ENCODE assay signal across 9 mouse cellular contexts in genomic region chr16:5431111-5431510, GRCm38 (mm10).
DNase-seq lines count a peak whose midpoint lies in the region; ATAC-seq lines count a peak whose summit lies in the region.
"Had no signal": no experiment of that assay in that cellular context is flagged by ENCODE, and none has a peak within 500 bp of the region (broad histone marks: within the 10 kb centered on the region; RNA-seq: fewer than 3 reads in every experiment).

No protein-coding gene starts in this region.

- peaks cover 36% of the 10 kb centered on the region for H3K4me1 ChIP-seq in heart, embryonic 15.5 days (replicated peaks)
- H3K4me1 ChIP-seq in limb, embryonic 10.5 days, result no peaks in the 10 kb centered on the region
- H3K4me1 ChIP-seq in hindbrain, embryonic 14.5 days (replicated peaks; ENCODE audit: control insufficient read depth, insufficient read depth, low read length), result no peaks in the 10 kb centered on the region
- H3K4me1 ChIP-seq: hindbrain, embryonic 13.5 days had no signal

- WGBS in heart, embryonic 15.5 days, result 30% methylated on average over 3 of the region's 3 CpGs
- 69% methylated on average over 3 of the region's 3 CpGs for WGBS in limb, embryonic 10.5 days
- WGBS in hindbrain, embryonic 14.5 days, result 89% methylated on average over 3 of the region's 3 CpGs

- H3K4me3 ChIP-seq in heart, embryonic 15.5 days, result peak overlapping the region; percentile 37
- H3K4me3 ChIP-seq in limb, embryonic 10.5 days, result no peak overlapping the region
- no peak overlapping the region for H3K4me3 ChIP-seq in hindbrain, embryonic 14.5 days (replicated peaks; ENCODE audit: low read length)
- H3K4me3 ChIP-seq: hindbrain, embryonic 13.5 days had no signal

- no peaks in the 10 kb centered on the region for H3K36me3 ChIP-seq in heart, embryonic 15.5 days
- H3K36me3 ChIP-seq in limb, embryonic 10.5 days, result no peaks in the 10 kb centered on the region
- H3K36me3 ChIP-seq in hindbrain, embryonic 14.5 days (replicated peaks; ENCODE audit: control insufficient read depth, insufficient read depth), result no peaks in the 10 kb centered on the region
- H3K36me3 ChIP-seq: hindbrain, embryonic 13.5 days had no signal

- H3K4me2 ChIP-seq in heart, embryonic 15.5 days, result peak overlapping the region; percentile 54
- H3K4me2 ChIP-seq in hindbrain, embryonic 14.5 days (replicated peaks), result no peak overlapping the region
- H3K4me2 ChIP-seq: hindbrain, embryonic 13.5 days had no signal

- H3K27ac ChIP-seq in heart, embryonic 15.5 days, result peak overlapping the region; percentile 85
- H3K27ac ChIP-seq in limb, embryonic 10.5 days, result no peak overlapping the region
- no peak overlapping the region for H3K27ac ChIP-seq in hindbrain, embryonic 14.5 days
- H3K27ac ChIP-seq: hindbrain, embryonic 13.5 days had no signal

- H3K9me3 ChIP-seq in heart, embryonic 15.5 days (replicated peaks), result no peaks in the 10 kb centered on the region
- no peaks in the 10 kb centered on the region for H3K9me3 ChIP-seq in limb, embryonic 10.5 days (replicated peaks)
- no peaks in the 10 kb centered on the region for H3K9me3 ChIP-seq in hindbrain, embryonic 14.5 days (ENCODE audit: control insufficient read depth, low read length)
- H3K9me3 ChIP-seq: hindbrain, embryonic 13.5 days had no signal

- peak; percentile 90 for ATAC-seq in heart, embryonic 15.5 days (replicated peaks; ENCODE audit: insufficient number of reproducible peaks, insufficient read depth, low FRiP score, low read depth)
- ATAC-seq in hindbrain, embryonic 14.5 days (ENCODE audit: low FRiP score), result no peak

- peak; percentile 15 for DNase-seq in gastrocnemius, postnatal 14 days
- no peak for DNase-seq in gastrocnemius, postnatal 4 days (ENCODE audit: low spot score in 2 of 2)
- peak; percentile 85 to 88 for DNase-seq in cerebellum, postnatal 25 days
- peak; percentile 29 for DNase-seq in limb, embryonic 10.5 days (ENCODE audit: low spot score)
- no peak for DNase-seq in urinary bladder, postnatal 25 days (ENCODE audit: low spot score)
- no peak for DNase-seq in thymus, postnatal 0 days (ENCODE audit: low spot score)
- DNase-seq in hindbrain, embryonic 14.5 days (ENCODE audit: low spot score), result no peak

- H3K9ac ChIP-seq in heart, embryonic 15.5 days, result peak overlapping the region; percentile 8; the same call in 1 of the 2 replicates
- no peak overlapping the region for H3K9ac ChIP-seq in hindbrain, embryonic 14.5 days
- H3K9ac ChIP-seq: hindbrain, embryonic 13.5 days had no signal

- H3K27me3 ChIP-seq in heart, embryonic 15.5 days, result no peaks in the 10 kb centered on the region
- H3K27me3 ChIP-seq in limb, embryonic 10.5 days (ENCODE audit: low read depth, poor library complexity, severe bottlenecking), result no peaks in the 10 kb centered on the region
- H3K27me3 ChIP-seq in hindbrain, embryonic 14.5 days (ENCODE audit: control insufficient read depth, insufficient read depth, low read length), result no peaks in the 10 kb centered on the region
- H3K27me3 ChIP-seq: hindbrain, embryonic 13.5 days had no signal

- intact Hi-C loops in gastrocnemius, postnatal 14 days (cut with DNase I; ENCODE audit: low total_unique reads), result no loop called here

Comparison
In these comparisons a context has a peak if more than half of its experiments do, and no peak if none do; other contexts are left out.
1. DNase-seq: peak in gastrocnemius, postnatal 14 days (single experiment), cerebellum, postnatal 25 days (2 of 2) and limb, embryonic 10.5 days (single experiment); none in gastrocnemius, postnatal 4 days (0 of 2), urinary bladder, postnatal 25 days (single experiment), thymus, postnatal 0 days (single experiment) and hindbrain, embryonic 14.5 days (single experiment).